11 mouse cellular contexts compared by ENCODE assay signal in the genomic region with DNA sequence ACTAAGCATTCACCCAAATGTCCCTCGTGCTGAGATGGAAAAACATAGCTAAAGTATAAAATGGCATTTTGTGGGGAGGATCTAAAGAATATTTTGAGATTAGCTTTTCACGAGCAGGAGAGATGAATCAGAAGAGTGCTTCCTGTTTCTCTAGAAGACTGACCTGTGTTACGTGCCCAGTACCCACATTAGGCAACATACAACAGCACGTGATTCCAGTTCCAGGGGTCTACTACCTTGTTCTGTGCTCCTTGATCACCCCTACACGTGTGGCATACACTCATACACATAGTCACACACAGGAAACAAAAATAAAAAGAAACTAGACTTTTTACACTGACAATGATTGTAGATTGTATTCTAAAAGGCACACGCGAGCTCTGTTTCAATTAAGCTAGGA. TPM values are rescaled to one million over a fixed set of nuclear protein-coding genes. Genes with fewer than 3 reads are reported as not detected.
DNase-seq lines count a peak whose midpoint lies in the region; ATAC-seq lines count a peak whose summit lies in the region.
"Had no signal": no experiment of that assay in that cellular context is flagged by ENCODE, and none has a peak within 500 bp of the region (broad histone marks: within the 10 kb centered on the region; RNA-seq: fewer than 3 reads in every experiment).

No protein-coding gene starts in this region.

- DNase-seq in hindbrain, embryonic 11.5 days (ENCODE audit: low spot score), result no peak
- no peak for DNase-seq in left cerebral cortex, postnatal 36 days (ENCODE audit: low spot score in 2 of 2)
- DNase-seq in ovary, postnatal 10 days (ENCODE audit: low spot score), result no peak
- no peak for DNase-seq in urinary bladder, postnatal 10 days (ENCODE audit: low spot score)
- DNase-seq: gastrocnemius, postnatal 14 days; right cerebral cortex, postnatal 25 days had no signal

- no peak for ATAC-seq in hindbrain, embryonic 12.5 days (ENCODE audit: low FRiP score)
- ATAC-seq in hindbrain, embryonic 11.5 days (ENCODE audit: low FRiP score), result no peak
- ATAC-seq in hindbrain, embryonic 15.5 days (ENCODE audit: low FRiP score, low read depth), result no peak
- no peak for ATAC-seq in midbrain, embryonic 13.5 days
- ATAC-seq: Patski had no signal

- H3K4me3 ChIP-seq in hindbrain, embryonic 12.5 days, result peak overlapping the region; percentile 68; the same call in 1 of the 2 replicates
- no peak overlapping the region; the same call in 1 of the 2 replicates for H3K4me3 ChIP-seq in hindbrain, embryonic 11.5 days (ENCODE audit: low read depth, low read length)
- peak overlapping the region; percentile 14; the same call in 1 of the 2 replicates for H3K4me3 ChIP-seq in brown adipose tissue, adult 24 weeks (ENCODE audit: insufficient read depth, low read depth, low read length)
- H3K4me3 ChIP-seq in hindbrain, embryonic 15.5 days, result peak overlapping the region; percentile 93; the same call in 1 of the 2 replicates
- peak overlapping the region; percentile 62 for H3K4me3 ChIP-seq in midbrain, embryonic 13.5 days (replicated peaks)

- H3K36me3 ChIP-seq in hindbrain, embryonic 12.5 days, result peaks cover 11% of the 10 kb centered on the region
- 0 out of 2 replicates have a peak, but pooled peaks cover 3% of the 10 kb centered on the region for H3K36me3 ChIP-seq in hindbrain, embryonic 11.5 days (ENCODE audit: control insufficient read depth, insufficient read depth, low read length)
- H3K36me3 ChIP-seq in hindbrain, embryonic 15.5 days, result peaks cover 14% of the 10 kb centered on the region
- peaks cover 20% of the 10 kb centered on the region for H3K36me3 ChIP-seq in midbrain, embryonic 13.5 days

- peaks cover 21% of the 10 kb centered on the region for H3K4me1 ChIP-seq in hindbrain, embryonic 12.5 days
- H3K4me1 ChIP-seq in hindbrain, embryonic 11.5 days (replicated peaks; ENCODE audit: control insufficient read depth, insufficient read depth, low read length), result peaks cover 3% of the 10 kb centered on the region
- peaks cover 5% of the 10 kb centered on the region for H3K4me1 ChIP-seq in brown adipose tissue, adult 24 weeks (ENCODE audit: control insufficient read depth, insufficient read depth, insufficient read length, low read length)
- H3K4me1 ChIP-seq in hindbrain, embryonic 15.5 days (replicated peaks), result peaks cover 23% of the 10 kb centered on the region
- H3K4me1 ChIP-seq in midbrain, embryonic 13.5 days (replicated peaks), result peaks cover 23% of the 10 kb centered on the region

- no peaks in the 10 kb centered on the region for H3K9me3 ChIP-seq in hindbrain, embryonic 12.5 days (replicated peaks)
- no peaks in the 10 kb centered on the region for H3K9me3 ChIP-seq in hindbrain, embryonic 11.5 days (ENCODE audit: control insufficient read depth, low read length)
- no peaks in the 10 kb centered on the region for H3K9me3 ChIP-seq in hindbrain, embryonic 15.5 days
- H3K9me3 ChIP-seq in midbrain, embryonic 13.5 days, result no peaks in the 10 kb centered on the region

- no peak overlapping the region for H3K27ac ChIP-seq in hindbrain, embryonic 12.5 days
- H3K27ac ChIP-seq in hindbrain, embryonic 11.5 days (ENCODE audit: low read depth, low read length), result no peak overlapping the region
- H3K27ac ChIP-seq in brown adipose tissue, adult 24 weeks (replicated peaks; ENCODE audit: low read depth, low read length), result no peak overlapping the region
- H3K27ac ChIP-seq in hindbrain, embryonic 15.5 days (replicated peaks), result no peak overlapping the region
- no peak overlapping the region for H3K27ac ChIP-seq in midbrain, embryonic 13.5 days

- H3K4me2 ChIP-seq in hindbrain, embryonic 12.5 days (replicated peaks), result peak overlapping the region; percentile 88
- no peak overlapping the region for H3K4me2 ChIP-seq in hindbrain, embryonic 11.5 days (replicated peaks; ENCODE audit: low read depth, low read length)
- peak overlapping the region; percentile 99 for H3K4me2 ChIP-seq in hindbrain, embryonic 15.5 days
- peak overlapping the region; percentile 99 for H3K4me2 ChIP-seq in midbrain, embryonic 13.5 days (replicated peaks)

- no peaks in the 10 kb centered on the region for H3K27me3 ChIP-seq in hindbrain, embryonic 12.5 days
- H3K27me3 ChIP-seq in hindbrain, embryonic 11.5 days (ENCODE audit: control insufficient read depth, insufficient read depth, low read length), result no peaks in the 10 kb centered on the region
- H3K27me3 ChIP-seq in hindbrain, embryonic 15.5 days, result no peaks in the 10 kb centered on the region
- no peaks in the 10 kb centered on the region for H3K27me3 ChIP-seq in midbrain, embryonic 13.5 days
- H3K27me3 ChIP-seq: Patski had no signal

- WGBS in hindbrain, embryonic 12.5 days, result 80% methylated on average over 7 of the region's 7 CpGs
- 79% methylated on average over 7 of the region's 7 CpGs for WGBS in hindbrain, embryonic 11.5 days
- 84% methylated on average over 7 of the region's 7 CpGs for WGBS in hindbrain, embryonic 15.5 days
- 82% methylated on average over 7 of the region's 7 CpGs for WGBS in midbrain, embryonic 13.5 days

- no peak overlapping the region for H3K9ac ChIP-seq in hindbrain, embryonic 12.5 days
- H3K9ac ChIP-seq in hindbrain, embryonic 11.5 days (ENCODE audit: low read depth, low read length), result no peak overlapping the region
- H3K9ac ChIP-seq in hindbrain, embryonic 15.5 days, result no peak overlapping the region
- H3K9ac ChIP-seq in midbrain, embryonic 13.5 days (replicated peaks), result no peak overlapping the region

- intact Hi-C loops in left cerebral cortex, postnatal 36 days (cut with DNase I), result no loop called here

RNA-seq across cellular contexts. Expression of gene Zkscan14, which starts 1.3 kb away (rescaled TPM):
- polyA plus RNA-seq in hindbrain, embryonic 12.5 days (2016; fragmentation: Nextera tagmentation; extraction: Ambion mirVana), result 10.5 and 11.3 TPM in 2 replicates
- 8.8 and 9.0 TPM in 2 replicates for polyA plus RNA-seq in hindbrain, embryonic 11.5 days (2014; fragmentation: Nextera tagmentation; extraction: Ambion mirVana)
- polyA plus RNA-seq in brown adipose tissue, adult 24 weeks (2012; ENCODE audit: insufficient read depth, insufficient read length, missing spikeins), result 5.2 and 8.1 TPM in 2 replicates
- 13.1 and 14.4 TPM in 2 replicates for polyA plus RNA-seq in hindbrain, embryonic 15.5 days (2015; fragmentation: Nextera tagmentation; extraction: Ambion mirVana)
- polyA plus RNA-seq in midbrain, embryonic 13.5 days (2015; fragmentation: Nextera tagmentation; extraction: Ambion mirVana), result 13.8 and 15.0 TPM in 2 replicates
- total RNA-seq in left cerebral cortex, postnatal 36 days (2021), result 10 to 100 TPM; 12.6 to 14.3 TPM

RNA-seq across cellular contexts. Expression of gene Zkscan5, which starts 4.0 kb away (rescaled TPM):
- 17.9 and 20.2 TPM in 2 replicates for polyA plus RNA-seq in hindbrain, embryonic 12.5 days (2016; fragmentation: Nextera tagmentation; extraction: Ambion mirVana)
- polyA plus RNA-seq in hindbrain, embryonic 11.5 days (2014; fragmentation: Nextera tagmentation; extraction: Ambion mirVana), result 15.4 and 18.5 TPM in 2 replicates
- 9.5 and 10.1 TPM in 2 replicates for polyA plus RNA-seq in brown adipose tissue, adult 24 weeks (2012; ENCODE audit: insufficient read depth, insufficient read length, missing spikeins)
- 13.8 and 15.3 TPM in 2 replicates for polyA plus RNA-seq in hindbrain, embryonic 15.5 days (2015; fragmentation: Nextera tagmentation; extraction: Ambion mirVana)
- polyA plus RNA-seq in midbrain, embryonic 13.5 days (2015; fragmentation: Nextera tagmentation; extraction: Ambion mirVana), result 18.9 and 19.7 TPM in 2 replicates
- total RNA-seq in left cerebral cortex, postnatal 36 days (2021), result 10 to 100 TPM; 10.8 to 11.9 TPM

RNA-seq across cellular contexts. Expression of gene Atp5j2, which starts 8.5 kb away (rescaled TPM):
- polyA plus RNA-seq in hindbrain, embryonic 12.5 days (2016; fragmentation: Nextera tagmentation; extraction: Ambion mirVana), result 476 and 529 TPM in 2 replicates
- 486 and 490 TPM in 2 replicates for polyA plus RNA-seq in hindbrain, embryonic 11.5 days (2014; fragmentation: Nextera tagmentation; extraction: Ambion mirVana)
- polyA plus RNA-seq in brown adipose tissue, adult 24 weeks (2012; ENCODE audit: insufficient read depth, insufficient read length, missing spikeins), result 3,242 and 3,801 TPM in 2 replicates
- 716 and 780 TPM in 2 replicates for polyA plus RNA-seq in hindbrain, embryonic 15.5 days (2015; fragmentation: Nextera tagmentation; extraction: Ambion mirVana)
- 677 and 698 TPM in 2 replicates for polyA plus RNA-seq in midbrain, embryonic 13.5 days (2015; fragmentation: Nextera tagmentation; extraction: Ambion mirVana)
- 100 to 1,000 TPM; 219 to 270 TPM for total RNA-seq in left cerebral cortex, postnatal 36 days (2021)

RNA-seq across cellular contexts. Expression of gene Zfp655, which starts 31.1 kb away (rescaled TPM):
- polyA plus RNA-seq in hindbrain, embryonic 12.5 days (2016; fragmentation: Nextera tagmentation; extraction: Ambion mirVana), result 43.6 and 45.9 TPM in 2 replicates
- polyA plus RNA-seq in hindbrain, embryonic 11.5 days (2014; fragmentation: Nextera tagmentation; extraction: Ambion mirVana), result 45.9 and 47.6 TPM in 2 replicates
- polyA plus RNA-seq in brown adipose tissue, adult 24 weeks (2012; ENCODE audit: insufficient read depth, insufficient read length, missing spikeins), result 27.5 and 33.7 TPM in 2 replicates
- 29.0 and 31.6 TPM in 2 replicates for polyA plus RNA-seq in hindbrain, embryonic 15.5 days (2015; fragmentation: Nextera tagmentation; extraction: Ambion mirVana)
- 38.7 and 40.9 TPM in 2 replicates for polyA plus RNA-seq in midbrain, embryonic 13.5 days (2015; fragmentation: Nextera tagmentation; extraction: Ambion mirVana)
- 10 to 100 TPM; 31.2 to 31.6 TPM for total RNA-seq in left cerebral cortex, postnatal 36 days (2021)

RNA-seq across cellular contexts. Expression of gene Cpsf4, which starts 33.4 kb away (rescaled TPM):
- polyA plus RNA-seq in hindbrain, embryonic 12.5 days (2016; fragmentation: Nextera tagmentation; extraction: Ambion mirVana), result 58.1 and 58.4 TPM in 2 replicates
- polyA plus RNA-seq in hindbrain, embryonic 11.5 days (2014; fragmentation: Nextera tagmentation; extraction: Ambion mirVana), result 27.3 and 31.9 TPM in 2 replicates
- 7.7 and 10.4 TPM in 2 replicates for polyA plus RNA-seq in brown adipose tissue, adult 24 weeks (2012; ENCODE audit: insufficient read depth, insufficient read length, missing spikeins)
- polyA plus RNA-seq in hindbrain, embryonic 15.5 days (2015; fragmentation: Nextera tagmentation; extraction: Ambion mirVana), result 47.3 and 49.7 TPM in 2 replicates
- polyA plus RNA-seq in midbrain, embryonic 13.5 days (2015; fragmentation: Nextera tagmentation; extraction: Ambion mirVana), result 57.2 and 58.9 TPM in 2 replicates
- 10 to 100 TPM; 23.2 to 26.9 TPM for total RNA-seq in left cerebral cortex, postnatal 36 days (2021)
